Mouse (Mus musculus) cortical plate, adult 2 months (tissue): ENCODE data around the gene Cxadr.

ENCODE experiments used
- CTCF ChIP-seq: fragments of 200-500 bp; IDR thresholded peaks from 2 replicates; pipeline ENCODE4 v1.5.1; 2011; ENCODE audit warnings: mild to moderate bottlenecking, control low read depth, low read length; ENCODE audit not compliant: insufficient read depth; ENCODE audit errors: extremely low read depth
- POLR2A ChIP-seq: fragments of 200-500 bp; IDR thresholded peaks from 2 replicates; pipeline ENCODE4 v1.6.1; 2011; ENCODE audit warnings: mild to moderate bottlenecking, low read length, control low read depth; ENCODE audit not compliant: insufficient read depth; ENCODE audit errors: extremely low read depth

- TF ChIP-seq CTCF (no peak), POLR2A (no peak)
These were observed 5.7 kb upstream of the Cxadr start for GRCm38 (mm10) chr16:78295601-78296000.
